Comparison of ENCODE assay signal across 10 mouse cellular contexts in genomic region chr9:70261646-70262045, GRCm38 (mm10). TPM values are rescaled to one million over a fixed set of nuclear protein-coding genes. Genes with fewer than 3 reads are reported as not detected.
DNase-seq lines count a peak whose midpoint lies in the region; ATAC-seq and TF ChIP-seq lines count a peak whose summit lies in the region.
"Had no signal": no experiment of that assay in that cellular context is flagged by ENCODE, and none has a peak within 500 bp of the region (broad histone marks: within the 10 kb centered on the region; RNA-seq: fewer than 3 reads in every experiment).

No protein-coding gene starts in this region.

- no peaks in the 10 kb centered on the region for H3K9me3 ChIP-seq in midbrain, embryonic 11.5 days (ENCODE audit: control insufficient read depth, low read length)
- H3K9me3 ChIP-seq in midbrain, postnatal 0 days (ENCODE audit: low read length) = no peaks in the 10 kb centered on the region
- no peaks in the 10 kb centered on the region for H3K9me3 ChIP-seq in stomach, embryonic 15.5 days
- H3K9me3 ChIP-seq in hindbrain, embryonic 10.5 days = no peaks in the 10 kb centered on the region
- H3K9me3 ChIP-seq: liver, embryonic 13.5 days had no signal

- no peak for ATAC-seq in midbrain, embryonic 11.5 days (ENCODE audit: low FRiP score)
- ATAC-seq in midbrain, postnatal 0 days (ENCODE audit: low FRiP score) = no peak
- ATAC-seq in stomach, embryonic 15.5 days (ENCODE audit: insufficient read depth, low FRiP score, low read depth) = no peak

- no peak overlapping the region for H3K27ac ChIP-seq in midbrain, embryonic 11.5 days (ENCODE audit: low read depth, low read length)
- H3K27ac ChIP-seq in midbrain, postnatal 0 days (ENCODE audit: low read depth, low read length) = no peak overlapping the region
- H3K27ac ChIP-seq in stomach, embryonic 15.5 days = peak overlapping the region; percentile 46; the same call in 1 of the 2 replicates
- no peak overlapping the region for H3K27ac ChIP-seq in hindbrain, embryonic 10.5 days
- H3K27ac ChIP-seq: liver, embryonic 13.5 days had no signal

- DNase-seq in frontal cortex, postnatal 36 days (ENCODE audit: low spot score in 2 of 2) = peak; percentile 17 to 22
- DNase-seq in frontal cortex, postnatal 10 days (ENCODE audit: low spot score in 2 of 2) = no peak
- peak; percentile 67 for DNase-seq in midbrain, embryonic 11.5 days (ENCODE audit: low spot score, missing footprints)
- no peak for DNase-seq in midbrain, postnatal 0 days (ENCODE audit: low spot score)
- peak; percentile 60 for DNase-seq in brain, adult 2 months (ENCODE audit: low read depth, low spot score)
- DNase-seq in hindbrain, embryonic 10.5 days (ENCODE audit: low spot score) = no peak
- no peak for DNase-seq in cerebellum, postnatal 4 days (ENCODE audit: low spot score in 2 of 2)
- DNase-seq: cerebellum, adult 9-10 months; liver, embryonic 13.5 days had no signal

- no peak overlapping the region for H3K9ac ChIP-seq in midbrain, embryonic 11.5 days (ENCODE audit: low read length)
- H3K9ac ChIP-seq in midbrain, postnatal 0 days (replicated peaks; ENCODE audit: low read length, poor library complexity, severe bottlenecking) = no peak overlapping the region
- H3K9ac ChIP-seq in stomach, embryonic 15.5 days = no peak overlapping the region
- H3K9ac ChIP-seq: liver, embryonic 13.5 days had no signal

- no peak overlapping the region for H3K4me2 ChIP-seq in midbrain, embryonic 11.5 days
- H3K4me2 ChIP-seq in midbrain, postnatal 0 days (ENCODE audit: low read depth, low read length, poor library complexity, severe bottlenecking) = no peak overlapping the region
- no peak overlapping the region for H3K4me2 ChIP-seq in stomach, embryonic 15.5 days
- H3K4me2 ChIP-seq: liver, embryonic 13.5 days had no signal

- TF ChIP-seq CTCF in midbrain, postnatal 0 days (IDR thresholded peaks at IDR 0.05) = no peak

- H3K36me3 ChIP-seq in midbrain, embryonic 11.5 days (ENCODE audit: control insufficient read depth, insufficient read depth, low read length) = no peaks in the 10 kb centered on the region
- H3K36me3 ChIP-seq in midbrain, postnatal 0 days (ENCODE audit: insufficient read depth, low read length) = no peaks in the 10 kb centered on the region
- no peaks in the 10 kb centered on the region for H3K36me3 ChIP-seq in stomach, embryonic 15.5 days
- H3K36me3 ChIP-seq in hindbrain, embryonic 10.5 days = no peaks in the 10 kb centered on the region
- H3K36me3 ChIP-seq: liver, embryonic 13.5 days had no signal

- 85% methylated on average over 5 of the region's 5 CpGs for WGBS in midbrain, embryonic 11.5 days
- WGBS in midbrain, postnatal 0 days = 80% methylated on average over 5 of the region's 5 CpGs
- WGBS in stomach, embryonic 15.5 days = 69% methylated on average over 5 of the region's 5 CpGs
- 88% methylated on average over 5 of the region's 5 CpGs for WGBS in hindbrain, embryonic 10.5 days

- peaks cover 5% of the 10 kb centered on the region for H3K4me1 ChIP-seq in midbrain, embryonic 11.5 days (ENCODE audit: control insufficient read depth, insufficient read depth, low read length)
- H3K4me1 ChIP-seq in midbrain, postnatal 0 days (ENCODE audit: insufficient read depth, low read length) = no peaks in the 10 kb centered on the region
- H3K4me1 ChIP-seq in stomach, embryonic 15.5 days = peaks cover 32% of the 10 kb centered on the region
- peaks cover 64% of the 10 kb centered on the region for H3K4me1 ChIP-seq in hindbrain, embryonic 10.5 days (replicated peaks)

- no peaks in the 10 kb centered on the region for H3K27me3 ChIP-seq in midbrain, embryonic 11.5 days (ENCODE audit: control insufficient read depth, insufficient read depth, low read length)
- H3K27me3 ChIP-seq in midbrain, postnatal 0 days (ENCODE audit: insufficient read depth, low read length) = no peaks in the 10 kb centered on the region
- no peaks in the 10 kb centered on the region for H3K27me3 ChIP-seq in stomach, embryonic 15.5 days (replicated peaks)
- no peaks in the 10 kb centered on the region for H3K27me3 ChIP-seq in hindbrain, embryonic 10.5 days (ENCODE audit: insufficient read depth, poor library complexity, severe bottlenecking)

- no peak overlapping the region for H3K4me3 ChIP-seq in midbrain, embryonic 11.5 days (ENCODE audit: low read depth, low read length)
- H3K4me3 ChIP-seq in midbrain, postnatal 0 days (ENCODE audit: low read depth, low read length) = no peak overlapping the region
- H3K4me3 ChIP-seq in stomach, embryonic 15.5 days (replicated peaks) = no peak overlapping the region
- no peak overlapping the region for H3K4me3 ChIP-seq in hindbrain, embryonic 10.5 days
- H3K4me3 ChIP-seq: liver, embryonic 13.5 days had no signal

RNA-seq across cellular contexts. Expression of gene Myo1e, which starts 54.5 kb away (rescaled TPM):
- 9.5 and 9.7 TPM in 2 replicates for polyA plus RNA-seq in midbrain, embryonic 11.5 days (2014; fragmentation: Nextera tagmentation; extraction: Ambion mirVana)
- total RNA-seq in midbrain, postnatal 0 days (2014; rRNA removed) = 5.9 and 7.8 TPM in 2 replicates
- polyA plus RNA-seq in midbrain, postnatal 0 days (2015; fragmentation: Nextera tagmentation; extraction: Ambion mirVana) = 3.0 TPM in 2 replicates
- polyA plus RNA-seq in stomach, embryonic 15.5 days (2015; fragmentation: Nextera tagmentation; extraction: Ambion mirVana) = 24.2 and 28.2 TPM in 2 replicates
- 12.6 and 15.2 TPM in 2 replicates for polyA plus RNA-seq in hindbrain, embryonic 10.5 days (2016; fragmentation: Nextera tagmentation; extraction: Ambion mirVana)

Comparison
In these comparisons a context has a peak if more than half of its experiments do, and no peak if none do; other contexts are left out.
1. DNase-seq: peak in frontal cortex, postnatal 36 days (2 of 2), midbrain, embryonic 11.5 days (single experiment) and brain, adult 2 months (single experiment); none in frontal cortex, postnatal 10 days (0 of 2), midbrain, postnatal 0 days (single experiment), hindbrain, embryonic 10.5 days (single experiment) and cerebellum, postnatal 4 days (0 of 2).